8 mouse cellular contexts compared by ENCODE assay signal in the genomic region with DNA sequence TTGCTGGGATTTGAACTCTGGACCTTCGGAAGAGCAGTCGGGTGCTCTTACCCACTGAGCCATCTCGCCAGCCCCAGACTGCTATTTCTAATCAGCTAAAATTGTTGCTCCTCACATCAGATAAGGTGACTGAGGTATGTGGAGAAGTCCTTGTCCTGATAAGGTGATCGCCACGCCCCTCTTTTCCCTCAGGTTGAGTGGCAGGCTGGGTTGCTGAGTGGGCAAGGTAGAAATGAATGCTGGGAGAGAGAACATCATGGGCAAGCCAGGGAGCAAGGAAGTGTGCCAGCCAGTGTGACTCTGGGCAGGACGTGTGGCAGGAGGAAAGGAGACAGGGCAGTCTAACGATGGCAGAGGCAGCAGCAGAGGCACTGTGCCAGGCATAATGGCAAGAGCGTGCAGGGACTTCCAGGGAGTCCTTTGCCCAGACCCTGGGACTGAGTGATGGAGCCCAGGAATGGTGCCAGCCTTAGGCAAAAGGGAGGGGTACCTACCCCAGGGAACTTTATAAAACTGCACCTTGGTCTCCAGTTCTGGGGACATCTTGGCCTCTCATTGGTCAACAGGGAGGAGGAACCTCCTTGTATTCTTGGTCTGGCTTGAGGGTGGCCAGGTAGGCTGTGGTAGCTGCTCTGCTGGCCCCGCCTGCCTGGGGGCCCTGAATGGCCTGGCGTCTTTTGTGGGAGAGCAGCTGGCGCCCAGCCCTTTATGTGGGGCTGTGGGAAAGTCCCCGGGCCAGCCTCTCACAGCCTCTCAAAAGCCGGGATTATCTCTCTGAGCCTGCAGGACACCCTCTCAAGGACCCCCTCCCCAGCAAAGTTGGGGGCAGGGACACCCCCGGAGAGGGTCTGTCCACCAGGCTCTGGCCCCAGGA. TPM values are rescaled to one million over a fixed set of nuclear protein-coding genes. Genes with fewer than 3 reads are reported as not detected.
DNase-seq lines count a peak whose midpoint lies in the region; ATAC-seq and TF ChIP-seq lines count a peak whose summit lies in the region.
"Had no signal": no experiment of that assay in that cellular context is flagged by ENCODE, and none has a peak within 500 bp of the region (broad histone marks: within the 10 kb centered on the region; RNA-seq: fewer than 3 reads in every experiment).

No protein-coding gene starts in this region.

- WGBS in hindbrain, embryonic 14.5 days: 37% methylated on average over 14 of the region's 14 CpGs

- H3K79me2 ChIP-seq in CH12.LX (replicated peaks; ENCODE audit: control insufficient read depth, extremely low read depth, insufficient read depth, poor library complexity, severe bottlenecking): no peaks in the 10 kb centered on the region
- H3K79me2 ChIP-seq in MEL (ENCODE audit: control insufficient read depth, insufficient read depth, low read length, poor library complexity): no peaks in the 10 kb centered on the region

- no peak overlapping the region for H3K9ac ChIP-seq in CH12.LX (ENCODE audit: insufficient read depth, low read depth)
- no peak overlapping the region for H3K9ac ChIP-seq in MEL (ENCODE audit: control insufficient read depth, low read depth, low read length, poor library complexity, severe bottlenecking)
- H3K9ac ChIP-seq in hindbrain, embryonic 14.5 days: no peak overlapping the region

- TF ChIP-seq RAD21 in CH12.LX (IDR thresholded peaks at IDR 0.05; ENCODE audit: low read depth, low read length) (no peak), MEL (IDR thresholded peaks at IDR 0.05; ENCODE audit: low read depth, low read length) (no peak)

- TF ChIP-seq POLR2A in CH12.LX (IDR thresholded peaks at IDR 0.05; ENCODE audit: low read depth, low read length): no peak
- no peak for TF ChIP-seq POLR2A in MEL (IDR thresholded peaks at IDR 0.05; ENCODE audit: control insufficient read depth in 1 of 2, insufficient read depth in 1 of 2, low read depth in 1 of 2, low read length in 2 of 2, poor library complexity in 1 of 2)

- TF ChIP-seq EP300 in CH12.LX (IDR thresholded peaks at IDR 0.05; ENCODE audit: low read length): no peak
- no peak for TF ChIP-seq EP300 in MEL (IDR thresholded peaks at IDR 0.05; ENCODE audit: low read depth in 1 of 2, low read length in 2 of 2)

- no peaks in the 10 kb centered on the region for H3K9me3 ChIP-seq in CH12.LX (replicated peaks; ENCODE audit: low read length)
- H3K9me3 ChIP-seq in MEL (replicated peaks; ENCODE audit: insufficient read depth, low read length): no peaks in the 10 kb centered on the region
- no peaks in the 10 kb centered on the region for H3K9me3 ChIP-seq in hindbrain, embryonic 14.5 days (ENCODE audit: control insufficient read depth, low read length)
- H3K9me3 ChIP-seq: megakaryocyte, embryonic 14.5 days had no signal

- no peaks in the 10 kb centered on the region for H3K36me3 ChIP-seq in CH12.LX (replicated peaks in 1 of 2; ENCODE audit: control insufficient read depth in 1 of 2, insufficient read depth in 1 of 2, low read length in 1 of 2)
- H3K36me3 ChIP-seq in MEL (ENCODE audit: control insufficient read depth in 1 of 2, insufficient read depth in 2 of 2, low read length in 2 of 2): no peaks in the 10 kb centered on the region
- H3K36me3 ChIP-seq in hindbrain, embryonic 14.5 days (replicated peaks; ENCODE audit: control insufficient read depth, insufficient read depth): no peaks in the 10 kb centered on the region

- H3K27ac ChIP-seq in CH12.LX (ENCODE audit: insufficient read depth, low read depth) (no peak overlapping the region), MEL (ENCODE audit: control insufficient read depth, low read depth, low read length) (no peak overlapping the region)
- H3K27ac ChIP-seq in hindbrain, embryonic 14.5 days: peak overlapping the region; percentile 63

- H3K4me1 ChIP-seq in CH12.LX (ENCODE audit: control insufficient read depth in 1 of 2, insufficient read depth in 2 of 2): peaks cover 24 to 43% of the 10 kb centered on the region in 2 experiments
- peaks cover 0 to 8% of the 10 kb centered on the region in 2 experiments; a peak in 2 of 4 replicates for H3K4me1 ChIP-seq in MEL (ENCODE audit: control insufficient read depth in 1 of 2, insufficient read depth in 2 of 2, low read length in 2 of 2)
- H3K4me1 ChIP-seq in hindbrain, embryonic 14.5 days (replicated peaks; ENCODE audit: control insufficient read depth, insufficient read depth, low read length): peaks cover 20% of the 10 kb centered on the region

- no peak overlapping the region for H3K4me3 ChIP-seq in CH12.LX (replicated peaks in 1 of 3; ENCODE audit: low read depth in 2 of 3, low read length in 2 of 3, poor library complexity in 1 of 3)
- no peak overlapping the region for H3K4me3 ChIP-seq in MEL (ENCODE audit: control insufficient read depth in 1 of 2, insufficient read depth in 1 of 2, low read depth in 2 of 2, low read length in 2 of 2)
- H3K4me3 ChIP-seq in hindbrain, embryonic 14.5 days (replicated peaks; ENCODE audit: low read length): no peak overlapping the region
- H3K4me3 ChIP-seq: megakaryocyte, embryonic 14.5 days had no signal

- DNase-seq in CH12.LX (ENCODE audit: extremely low read depth) (no peak), MEL (ENCODE audit: low read depth, low spot score) (no peak)
- peak; percentile 74 for DNase-seq in hindbrain, embryonic 14.5 days (ENCODE audit: low spot score)
- peak; percentile 43 to 71 for DNase-seq in lung, postnatal 4 days
- DNase-seq in thymus, adult 18-20 months: no peak
- no peak for DNase-seq in ovary, postnatal 10 days (ENCODE audit: low spot score)

- ATAC-seq in hindbrain, embryonic 14.5 days (ENCODE audit: low FRiP score): peak; percentile 73
- no peak for ATAC-seq in inflammation-experienced regulatory T-cells, adult 6 months

- in situ Hi-C loops in CH12.LX (cut with MboI; ENCODE audit: low pct_ligation_motif_present, low pct_unique_long_range_greater_than_20kb, low sequenced_read_pairs): loop anchor here (5.0 to 25.0 kb wide), 2 partner anchors 119 to 811 kb away; a partner anchor contains a TSS

- no peak overlapping the region for H3K4me2 ChIP-seq in CH12.LX (ENCODE audit: insufficient read depth, low read depth, poor library complexity, severe bottlenecking)
- H3K4me2 ChIP-seq in hindbrain, embryonic 14.5 days (replicated peaks): peak overlapping the region; percentile 0; the same call in 1 of the 2 replicates

- dilution Hi-C loops in CH12.LX (cut with MboI; ENCODE audit: extremely low pct_ligation_motif_present, extremely low pct_unique_long_range_greater_than_20kb, low sequenced_read_pairs): no loop called here

- TF ChIP-seq CTCF in CH12.LX (conservative IDR thresholded peaks at IDR 0.05 in 1 of 2, IDR thresholded peaks at IDR 0.05 in 1 of 2; ENCODE audit: low read depth in 2 of 2, low read length in 2 of 2) (no peak), MEL (IDR thresholded peaks at IDR 0.05 in 2 of 3, conservative IDR thresholded peaks at IDR 0.05 in 1 of 3; ENCODE audit: control insufficient read depth in 1 of 3, insufficient read depth in 1 of 3, low read depth in 2 of 3, low read length in 3 of 3, poor library complexity in 1 of 3, severe bottlenecking in 1 of 3) (no peak)

- H3K27me3 ChIP-seq in CH12.LX (replicated peaks): peaks cover 32% of the 10 kb centered on the region
- H3K27me3 ChIP-seq in MEL (ENCODE audit: control insufficient read depth in 1 of 2, insufficient read depth in 2 of 2, low read length in 2 of 2): peaks cover 4 to 8% of the 10 kb centered on the region in 2 experiments; a peak in 3 of 4 replicates
- H3K27me3 ChIP-seq in hindbrain, embryonic 14.5 days (ENCODE audit: control insufficient read depth, insufficient read depth, low read length): no peaks in the 10 kb centered on the region

TF ChIP-seq in MEL, 35 proteins besides CTCF, POLR2A, EP300 and RAD21 (continues in another document):
- TF ChIP-seq NELFE (IDR thresholded peaks at IDR 0.05; ENCODE audit: low read depth, low read length): no peak

RNA-seq across cellular contexts. Expression of a gene that starts 12.4 kb away (rescaled TPM):
- total RNA-seq in CH12.LX (2012; rRNA removed) (6.2 and 6.8 TPM in 2 replicates), CH12.LX (2014; rRNA removed) (2.1 and 2.7 TPM in 2 replicates), MEL (2012; rRNA removed) (not detected in 2 replicates)
- polyA plus RNA-seq in CH12.LX (2012; ENCODE audit: insufficient read length, low read depth) (1.5 and 1.7 TPM in 2 replicates), MEL (2012; ENCODE audit: insufficient read depth in 1 of 2, insufficient read length in 2 of 2, low read depth in 1 of 2, low replicate concordance in 2 of 2, missing spikeins in 1 of 2) (not detected)
- polyA plus RNA-seq in hindbrain, embryonic 14.5 days (2014; fragmentation: Nextera tagmentation; extraction: Ambion mirVana): 70.0 and 102 TPM in 2 replicates
- polyA plus RNA-seq in inflammation-experienced regulatory T-cells, adult 6 months (2017; shearing (Covaris generic)): 1 to 10 TPM in 2 of 3 experiments, not detected in 1; 1.2 to 1.3 TPM

RNA-seq across cellular contexts. Expression of a gene that starts 15.6 kb away (rescaled TPM):
- total RNA-seq in CH12.LX (2012; rRNA removed) (30.6 and 34.7 TPM in 2 replicates), CH12.LX (2014; rRNA removed) (27.6 and 28.1 TPM in 2 replicates), MEL (2012; rRNA removed) (31.2 and 38.4 TPM in 2 replicates)
- polyA plus RNA-seq in CH12.LX (2012; ENCODE audit: insufficient read length, low read depth) (22.4 and 23.2 TPM in 2 replicates), MEL (2012; ENCODE audit: insufficient read depth in 1 of 2, insufficient read length in 2 of 2, low read depth in 1 of 2, low replicate concordance in 2 of 2, missing spikeins in 1 of 2) (10 to 100 TPM in 1 of 2 experiments, not detected in 1; 55.5 TPM)
- polyA plus RNA-seq in hindbrain, embryonic 14.5 days (2014; fragmentation: Nextera tagmentation; extraction: Ambion mirVana): 34.1 and 34.4 TPM in 2 replicates
- polyA plus RNA-seq in inflammation-experienced regulatory T-cells, adult 6 months (2017; shearing (Covaris generic)): 10 to 100 TPM; 22.1 to 59.6 (median 49.1) TPM

RNA-seq across cellular contexts. Expression of a gene that starts 19.9 kb away (rescaled TPM):
- total RNA-seq in CH12.LX (2012; rRNA removed): 68.3 and 109 TPM in 2 replicates
- 21.0 and 25.9 TPM in 2 replicates for total RNA-seq in CH12.LX (2014; rRNA removed)
- polyA plus RNA-seq in CH12.LX (2012; ENCODE audit: insufficient read length, low read depth): 19.8 and 20.0 TPM in 2 replicates
- total RNA-seq in MEL (2012; rRNA removed): 8.6 and 13.4 TPM in 2 replicates
- 1 to 10 TPM in 1 of 2 experiments, not detected in 1; 8.2 TPM for polyA plus RNA-seq in MEL (2012; ENCODE audit: insufficient read depth in 1 of 2, insufficient read length in 2 of 2, low read depth in 1 of 2, low replicate concordance in 2 of 2, missing spikeins in 1 of 2)
- 0.40 TPM in 1 of 2 replicates, not detected in the other for polyA plus RNA-seq in hindbrain, embryonic 14.5 days (2014; fragmentation: Nextera tagmentation; extraction: Ambion mirVana)
- polyA plus RNA-seq in inflammation-experienced regulatory T-cells, adult 6 months (2017; shearing (Covaris generic)): 100 to 1,000 TPM in 2 of 3 experiments, 10 to 100 TPM in 1; 10.2 to 157 (median 117) TPM

RNA-seq across cellular contexts. Expression of a gene that starts 49.4 kb away (rescaled TPM):
- total RNA-seq in CH12.LX (2012; rRNA removed) (28.3 and 49.8 TPM in 2 replicates), CH12.LX (2014; rRNA removed) (6.1 and 7.5 TPM in 2 replicates), MEL (2012; rRNA removed) (not detected in 2 replicates)
- polyA plus RNA-seq in CH12.LX (2012; ENCODE audit: insufficient read length, low read depth) (5.5 and 7.0 TPM in 2 replicates), MEL (2012; ENCODE audit: insufficient read depth in 1 of 2, insufficient read length in 2 of 2, low read depth in 1 of 2, low replicate concordance in 2 of 2, missing spikeins in 1 of 2) (not detected)
- polyA plus RNA-seq in hindbrain, embryonic 14.5 days (2014; fragmentation: Nextera tagmentation; extraction: Ambion mirVana): 55.9 and 57.1 TPM in 2 replicates
- polyA plus RNA-seq in inflammation-experienced regulatory T-cells, adult 6 months (2017; shearing (Covaris generic)): 10 to 100 TPM in 2 of 3 experiments, 1 to 10 TPM in 1; 2.8 to 17.4 (median 15.1) TPM

Comparison
In these comparisons a context has a peak if more than half of its experiments do, and no peak if none do; other contexts are left out.
1. DNase-seq: peak in hindbrain, embryonic 14.5 days (single experiment) and lung, postnatal 4 days (2 of 2); none in CH12.LX (single experiment), MEL (single experiment), thymus, adult 18-20 months (0 of 2) and ovary, postnatal 10 days (single experiment).
2. RNA of a gene that starts 12.4 kb away (polyA plus RNA-seq): 70.0 to 102 TPM in hindbrain, embryonic 14.5 days; 1.5 to 1.7 TPM in CH12.LX, 1.2 to 1.3 TPM in inflammation-experienced regulatory T-cells, adult 6 months and not detected in MEL; every median in the first group is over 10 times any median in the second.